Mouse (Mus musculus) heart, postnatal 0 days (tissue): Measurements from ENCODE around the gene Fbxo34. TPM values are rescaled to one million over a fixed set of nuclear protein-coding genes. Genes with fewer than 3 reads are reported as not detected.

Experiments used
- ATAC-seq: fragments of 200-750 bp; cut with Nextera tagmentation; 2 replicates; pipeline ENCODE4 v1.8.0; 2017; ENCODE audit warnings: low read depth, moderate number of reproducible peaks, moderate library complexity; ENCODE audit not compliant: insufficient read depth
- DNase-seq: peaks from one replicate; pipeline ENCODE4 v3.0.0-alpha.2; 2016; ENCODE audit warnings: low spot score
- H3K27ac ChIP-seq: fragments of 300-500 bp; sonication (generic); 2 replicates; pipeline ENCODE4 v1.5.1; 2014; ENCODE audit warnings: low read depth, mild to moderate bottlenecking
- H3K27me3 ChIP-seq: fragments of 300-500 bp; sonication (generic); 2 replicates; pipeline ENCODE4 v1.6.1; 2014; ENCODE audit warnings: low read length, mixed read lengths; ENCODE audit not compliant: control insufficient read depth, insufficient read depth
- H3K36me3 ChIP-seq: fragments of 300-500 bp; sonication (generic); replicated peaks from 2 replicates; pipeline ENCODE4 v1.6.1; 2014; ENCODE audit warnings: low read length, mixed read lengths; ENCODE audit not compliant: control insufficient read depth, insufficient read depth
- H3K4me1 ChIP-seq: fragments of 300-500 bp; sonication (generic); 2 replicates; pipeline ENCODE4 v1.6.1; 2014; ENCODE audit warnings: antibody characterized with exemption; ENCODE audit not compliant: control insufficient read depth, insufficient read depth
- H3K4me2 ChIP-seq: fragments of 300-500 bp; sonication (generic); 2 replicates; pipeline ENCODE4 v1.6.1; 2014; ENCODE audit warnings: low read depth, mild to moderate bottlenecking, low read length, moderate library complexity
- H3K4me3 ChIP-seq: fragments of 300-500 bp; sonication (generic); 2 replicates; pipeline ENCODE4 v1.5.1; 2014; ENCODE audit warnings: low read depth, low read length
- H3K9ac ChIP-seq: fragments of 300-500 bp; sonication (generic); replicated peaks from 2 replicates; pipeline ENCODE4 v1.6.1; 2014; ENCODE audit warnings: low read depth, low read length, mixed read lengths
- H3K9me3 ChIP-seq: fragments of 300-500 bp; sonication (generic); replicated peaks from 2 replicates; pipeline ENCODE4 v1.6.1; 2016; ENCODE audit warnings: low read length; ENCODE audit not compliant: control insufficient read depth
- CTCF ChIP-seq: IDR thresholded peaks from 2 replicates; pipeline ENCODE4 v1.5.1; 2016; ENCODE audit warnings: antibody characterized with exemption, control low read depth, low read depth
- EP300 ChIP-seq: IDR thresholded peaks from 2 replicates; pipeline ENCODE4 v1.6.1; 2016; ENCODE audit warnings: antibody characterized with exemption, low read depth
- WGBS: fragments of 180-500 bp; shearing (Covaris S2); extraction: QIAGEN DNeasy Blood & Tissue Kit; methylation state at CpG from one replicate; pipeline ENCODE4 v1.1.7; 2014; 5-methylcytosine and 5-hydroxymethylcytosine counted together
- polyA plus RNA-seq: library from polyadenylated mRNA; unstranded; fragments of >200 nt; fragmentation: Nextera tagmentation; extraction: Ambion mirVana; gene quantifications from 2 replicates; pipeline ENCODE4 v1.2.1, GENCODE M21; 2015
- total RNA-seq: library from RNA; depleted of rRNA; stranded (reverse); fragments of >200 nt; gene quantifications from 2 replicates; pipeline ENCODE4 v1.2.3, GENCODE M21; 2014; ENCODE audit warnings: low replicate concordance

Gene Fbxo34
- total and polyA plus RNA-seq, 2 experiments from 2014 or later = 9.9 to 12.8 TPM

DNA sequence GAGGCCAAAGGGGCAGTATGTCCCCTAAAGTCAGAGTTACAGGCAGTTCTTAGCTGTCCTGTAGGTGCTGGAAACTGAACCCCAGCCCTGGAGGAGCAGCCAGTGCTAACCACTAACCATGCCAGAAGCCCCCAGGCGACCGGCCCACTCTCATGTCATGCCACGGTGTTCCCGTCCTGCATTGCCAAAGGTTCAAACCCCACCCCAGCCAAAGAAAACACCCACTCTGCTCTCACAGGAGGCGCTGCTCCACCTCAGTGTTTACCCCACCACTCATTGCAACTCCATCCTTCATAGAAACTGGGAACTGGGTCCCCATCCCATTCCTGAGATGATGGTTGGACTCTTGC, 83.9 kb downstream of the Fbxo34 start:
- no peak overlapping the region for H3K9ac ChIP-seq
- no peak for ATAC-seq

DNA sequence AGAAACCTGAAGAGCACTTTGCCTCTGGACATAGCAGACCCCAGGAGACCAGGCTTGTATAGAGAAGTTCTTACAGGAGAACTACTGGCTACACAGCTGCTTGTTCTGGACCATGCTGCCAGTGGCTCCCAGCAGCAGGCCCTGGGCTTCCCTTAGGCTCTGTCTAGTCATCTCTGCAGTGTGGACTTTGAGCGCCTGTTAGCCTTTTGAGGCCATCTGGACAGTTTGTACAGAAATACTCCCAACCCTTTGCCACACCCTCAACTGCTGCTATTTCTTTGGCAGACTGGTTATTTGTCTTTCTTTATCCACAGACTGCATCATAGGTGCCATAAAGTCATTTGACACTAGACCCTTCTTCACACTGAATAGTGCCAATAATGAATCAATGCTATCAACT, 84.9 kb downstream of the Fbxo34 start:
- Histone ChIP-seq H3K27ac (no peak overlapping the region), H3K4me2 (no peak overlapping the region), H3K9ac (no peak overlapping the region), H3K4me3 (no peak overlapping the region), H3K27me3 (no peaks in the 10 kb centered on the region), H3K9me3 (no peaks in the 10 kb centered on the region), H3K4me1 (peaks cover 11% of the 10 kb centered on the region; the same call in 1 of the 2 replicates), H3K36me3 (no peaks in the 10 kb centered on the region; the same call in 1 of the 2 replicates)
- WGBS = 68% methylated on average over 1 of the region's 1 CpGs
- no peak for TF ChIP-seq EP300
- TF ChIP-seq CTCF = no peak
- DNase-seq (no peak), ATAC-seq (no peak)

More for the DNA sequence above, 83.9 kb downstream of the Fbxo34 start:
- peak overlapping the region; percentile 28; the same call in 1 of the 2 replicates for H3K4me2 ChIP-seq
- peaks cover 11% of the 10 kb centered on the region; the same call in 1 of the 2 replicates for H3K4me1 ChIP-seq
- WGBS = 73% methylated on average over 5 of the region's 5 CpGs
- no peak overlapping the region for H3K4me3 ChIP-seq
- H3K27ac ChIP-seq = peak overlapping the region; percentile 84; the same call in 1 of the 2 replicates
- no peak for DNase-seq
- TF ChIP-seq EP300 = no peak
- TF ChIP-seq CTCF = no peak
- no peaks in the 10 kb centered on the region for H3K27me3 ChIP-seq
- no peaks in the 10 kb centered on the region for H3K9me3 ChIP-seq
- 0 out of 2 replicates have a peak, but pooled peaks cover 4% of the 10 kb centered on the region for H3K36me3 ChIP-seq

DNA sequence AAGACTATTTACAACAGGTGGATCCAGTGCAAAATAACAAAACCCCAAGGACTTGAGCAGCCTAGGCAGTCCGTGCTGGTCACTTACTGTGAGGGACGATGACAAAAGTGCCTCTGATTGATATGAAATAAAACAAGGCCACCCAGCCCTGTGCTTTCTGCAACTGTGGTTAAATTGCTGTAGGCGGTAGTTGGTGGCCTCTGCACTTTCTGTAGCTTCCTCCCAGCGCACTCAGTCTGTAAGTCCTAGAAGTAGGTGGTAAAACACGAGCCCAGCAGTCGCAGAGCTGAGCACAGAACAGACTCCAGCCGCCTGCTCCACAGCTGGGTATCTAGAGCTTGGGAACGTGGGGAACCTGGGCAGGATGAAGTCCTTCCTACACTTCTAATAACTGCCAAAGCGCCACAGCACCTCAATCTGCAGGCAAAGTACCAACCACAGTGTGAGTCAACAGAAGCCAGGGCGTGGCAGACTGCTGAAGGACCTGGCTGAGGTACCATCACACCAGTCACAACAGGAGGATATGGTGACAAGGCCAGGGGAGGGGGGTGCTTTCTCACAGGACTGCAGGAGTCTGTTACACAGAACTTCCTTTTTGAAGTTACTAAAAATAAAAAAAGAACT, 91.2 kb downstream of the Fbxo34 start:
- Histone ChIP-seq H3K36me3 (peaks cover 52% of the 10 kb centered on the region), H3K9ac (no peak overlapping the region), H3K27ac (no peak overlapping the region), H3K4me1 (no peaks in the 10 kb centered on the region; the same call in 1 of the 2 replicates), H3K9me3 (no peaks in the 10 kb centered on the region), H3K4me2 (no peak overlapping the region), H3K4me3 (no peak overlapping the region), H3K27me3 (no peaks in the 10 kb centered on the region)
- WGBS = 85% methylated on average over 10 of the region's 10 CpGs
- no peak for ATAC-seq
- no peak for DNase-seq
- TF ChIP-seq EP300 (no peak), CTCF (no peak)

DNA sequence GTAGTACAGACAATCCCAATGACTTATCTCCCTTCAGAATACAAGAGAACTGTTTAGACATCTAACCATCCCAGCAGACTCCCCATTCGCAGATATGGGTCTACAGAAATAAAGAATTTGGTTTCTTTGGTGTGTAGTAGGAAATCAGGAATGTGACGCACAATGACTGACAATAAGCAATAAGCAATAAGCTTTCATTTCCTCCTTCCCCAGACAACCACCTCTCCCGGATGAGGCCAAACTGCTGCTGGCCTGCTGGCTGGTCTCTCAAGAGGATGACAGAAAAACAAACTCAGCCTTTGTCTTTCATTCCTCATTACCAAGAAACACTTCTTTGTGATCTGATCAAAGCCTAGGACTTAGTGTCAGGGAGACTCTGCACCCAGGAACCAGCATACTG, 92.1 kb downstream of the Fbxo34 start:
- no peaks in the 10 kb centered on the region; the same call in 1 of the 2 replicates for H3K4me1 ChIP-seq
- no peak overlapping the region for H3K4me3 ChIP-seq
- no peaks in the 10 kb centered on the region for H3K9me3 ChIP-seq
- TF ChIP-seq CTCF = no peak
- TF ChIP-seq EP300 = no peak
- DNase-seq (no peak), ATAC-seq (no peak)
- H3K27ac ChIP-seq = no peak overlapping the region
- WGBS = 82% methylated on average over 3 of the region's 3 CpGs
- H3K27me3 ChIP-seq = no peaks in the 10 kb centered on the region
- no peak overlapping the region for H3K9ac ChIP-seq
- H3K4me2 ChIP-seq = no peak overlapping the region
- peaks cover 60% of the 10 kb centered on the region for H3K36me3 ChIP-seq

DNA sequence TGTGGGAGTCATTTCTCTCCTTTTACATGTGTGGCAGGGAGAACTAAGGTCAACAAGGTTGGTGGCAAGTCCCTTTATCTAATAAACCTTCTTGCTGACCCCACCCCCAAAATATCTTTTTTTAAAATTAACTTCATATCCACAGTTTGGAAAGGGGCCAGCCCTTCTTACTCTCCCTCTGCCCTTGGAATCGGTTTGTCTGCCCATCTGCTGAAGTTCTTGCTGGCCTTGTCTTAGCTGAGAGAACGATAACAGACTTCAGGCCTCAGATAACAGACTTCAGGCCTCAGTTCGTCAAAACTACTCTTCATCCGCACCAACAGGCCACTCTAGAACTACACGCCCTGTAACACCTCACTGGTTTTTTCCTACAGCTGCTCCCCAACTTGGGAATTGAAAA, 94.1 kb downstream of the Fbxo34 start:
- H3K36me3 ChIP-seq = peaks cover 80% of the 10 kb centered on the region
- no peak for ATAC-seq

DNA sequence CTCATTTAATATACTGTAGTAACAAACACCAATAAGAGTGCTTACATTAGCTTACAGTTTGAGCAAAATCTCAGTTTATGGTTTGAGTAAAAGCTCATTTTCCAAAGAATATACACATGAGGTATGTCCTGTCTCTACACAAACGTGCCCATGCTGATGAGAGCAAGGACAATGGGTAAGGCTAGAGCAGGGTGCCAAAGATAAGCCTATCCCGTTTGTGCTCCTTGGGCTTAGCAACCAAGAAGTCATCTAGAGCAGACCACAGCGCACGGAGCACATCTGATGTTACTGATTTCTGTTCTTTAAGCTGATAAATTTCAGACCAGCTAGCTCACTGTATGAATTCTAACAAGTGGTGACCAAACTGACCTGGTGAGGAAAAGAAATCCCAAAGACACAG, 94.7 kb downstream of the Fbxo34 start:
- no peak for ATAC-seq
- Histone ChIP-seq H3K4me1 (no peaks in the 10 kb centered on the region; the same call in 1 of the 2 replicates), H3K9ac (no peak overlapping the region), H3K36me3 (peaks cover 86% of the 10 kb centered on the region), H3K9me3 (no peaks in the 10 kb centered on the region), H3K4me2 (no peak overlapping the region), H3K4me3 (no peak overlapping the region), H3K27me3 (no peaks in the 10 kb centered on the region), H3K27ac (no peak overlapping the region)
- no peak for DNase-seq
- 83% methylated on average over 4 of the region's 4 CpGs for WGBS
- no peak for TF ChIP-seq CTCF
- no peak for TF ChIP-seq EP300

More for the DNA sequence above, 94.1 kb downstream of the Fbxo34 start:
- Histone ChIP-seq H3K4me3 (no peak overlapping the region), H3K27me3 (no peaks in the 10 kb centered on the region), H3K4me1 (no peaks in the 10 kb centered on the region; the same call in 1 of the 2 replicates), H3K9ac (no peak overlapping the region), H3K4me2 (no peak overlapping the region), H3K9me3 (no peaks in the 10 kb centered on the region), H3K27ac (no peak overlapping the region)
- no peak for TF ChIP-seq CTCF
- TF ChIP-seq EP300 = no peak
- DNase-seq = no peak
- WGBS = 34% methylated on average over 5 of the region's 5 CpGs
